Mouse (Mus musculus) intestine, embryonic 15.5 days (tissue): ENCODE data around the gene Fam219a. TPM values are rescaled to one million over a fixed set of nuclear protein-coding genes. Genes with fewer than 3 reads are reported as not detected.

Experiments
- ATAC-seq: fragments of 200-750 bp; cut with Nextera tagmentation; 2 replicates; pipeline ENCODE4 v1.8.0; 2017; ENCODE audit warnings: moderate TSS enrichment, moderate library complexity
- H3K27ac ChIP-seq: fragments of 300-500 bp; sonication (generic); 2 replicates; pipeline ENCODE4 v1.5.1; 2015; ENCODE audit warnings: mild to moderate bottlenecking, inconsistent platforms
- H3K27me3 ChIP-seq: fragments of 300-500 bp; sonication (generic); replicated peaks from 2 replicates; pipeline ENCODE4 v1.6.1; 2015; ENCODE audit warnings: inconsistent platforms
- H3K36me3 ChIP-seq: fragments of 300-500 bp; sonication (generic); 2 replicates; pipeline ENCODE4 v1.6.1; 2015; ENCODE audit warnings: inconsistent platforms
- H3K4me1 ChIP-seq: fragments of 300-500 bp; sonication (generic); replicated peaks from 2 replicates; pipeline ENCODE4 v1.6.1; 2015; ENCODE audit warnings: inconsistent platforms
- H3K4me2 ChIP-seq: fragments of 300-500 bp; sonication (generic); replicated peaks from 2 replicates; pipeline ENCODE4 v1.6.1; 2015; ENCODE audit warnings: mild to moderate bottlenecking, inconsistent platforms
- H3K4me3 ChIP-seq: fragments of 300-500 bp; sonication (generic); replicated peaks from 2 replicates; pipeline ENCODE4 v1.5.1; 2015; ENCODE audit warnings: inconsistent platforms
- H3K9ac ChIP-seq: fragments of 300-500 bp; sonication (generic); 2 replicates; pipeline ENCODE4 v1.6.1; 2015; ENCODE audit warnings: inconsistent platforms
- H3K9me3 ChIP-seq: fragments of 300-500 bp; sonication (generic); 2 replicates; pipeline ENCODE4 v1.6.1; 2016; ENCODE audit warnings: inconsistent platforms
- WGBS: fragments of 180-500 bp; shearing (Covaris S2); methylation state at CpG from one replicate; pipeline ENCODE4 v1.1.7; 2015; 5-methylcytosine and 5-hydroxymethylcytosine counted together
- polyA plus RNA-seq: library from polyadenylated mRNA; unstranded; fragments of >200 nt; fragmentation: Nextera tagmentation; extraction: Ambion mirVana; gene quantifications from 2 replicates; pipeline ENCODE4 v1.2.1, GENCODE M21; 2015

Gene Fam219a
- polyA plus RNA-seq, 1 experiment from 2014 or later = 2.3 TPM

GRCm38 (mm10) chr4:41545985-41546384, 23.4 kb downstream of the Fam219a start:
- H3K27me3 ChIP-seq = no peaks in the 10 kb centered on the region
- 13% methylated on average over 8 of the region's 8 CpGs for WGBS
- no peak overlapping the region for H3K4me2 ChIP-seq
- H3K9me3 ChIP-seq = no peaks in the 10 kb centered on the region
- H3K4me1 ChIP-seq = no peaks in the 10 kb centered on the region
- no peak for ATAC-seq
- H3K27ac ChIP-seq = no peak overlapping the region
- H3K4me3 ChIP-seq = no peak overlapping the region
- H3K36me3 ChIP-seq = no peaks in the 10 kb centered on the region
- H3K9ac ChIP-seq = no peak overlapping the region

- Histone ChIP-seq H3K4me2 (no peak overlapping the region), H3K9me3 (no peaks in the 10 kb centered on the region), H3K27ac (no peak overlapping the region), H3K4me3 (no peak overlapping the region), H3K36me3 (no peaks in the 10 kb centered on the region), H3K4me1 (no peaks in the 10 kb centered on the region), H3K27me3 (no peaks in the 10 kb centered on the region), H3K9ac (no peak overlapping the region)
- WGBS = 85% methylated on average over 8 of the region's 8 CpGs
- no peak for ATAC-seq
Measured at GRCm38 (mm10) chr4:41542136-41542535, 27.2 kb downstream of the Fam219a start.

GRCm38 (mm10) chr4:41534866-41535265, 34.5 kb downstream of the Fam219a start:
- no peak overlapping the region for H3K9ac ChIP-seq
- H3K27ac ChIP-seq = no peak overlapping the region

GRCm38 (mm10) chr4:41532420-41532819, 36.9 kb downstream of the Fam219a start:
- H3K27ac ChIP-seq = no peak overlapping the region
- H3K4me3 ChIP-seq = no peak overlapping the region
- H3K27me3 ChIP-seq = no peaks in the 10 kb centered on the region
- 20% methylated on average over 6 of the region's 6 CpGs for WGBS
- no peaks in the 10 kb centered on the region for H3K36me3 ChIP-seq
- H3K9ac ChIP-seq = no peak overlapping the region
- no peak for ATAC-seq
- H3K4me1 ChIP-seq = no peaks in the 10 kb centered on the region
- H3K9me3 ChIP-seq = no peaks in the 10 kb centered on the region
- no peak overlapping the region for H3K4me2 ChIP-seq

More at GRCm38 (mm10) chr4:41534866-41535265, 34.5 kb downstream of the Fam219a start:
- no peaks in the 10 kb centered on the region for H3K36me3 ChIP-seq
- no peaks in the 10 kb centered on the region for H3K27me3 ChIP-seq
- no peaks in the 10 kb centered on the region for H3K4me1 ChIP-seq
- no peak for ATAC-seq
- no peak overlapping the region for H3K4me2 ChIP-seq
- 72% methylated on average over 5 of the region's 5 CpGs for WGBS
- H3K4me3 ChIP-seq = no peak overlapping the region
- no peaks in the 10 kb centered on the region for H3K9me3 ChIP-seq

GRCm38 (mm10) chr4:41527996-41528395, 41.3 kb downstream of the Fam219a start:
- Histone ChIP-seq H3K9ac (no peak overlapping the region), H3K4me3 (no peak overlapping the region), H3K4me2 (no peak overlapping the region), H3K9me3 (no peaks in the 10 kb centered on the region), H3K36me3 (no peaks in the 10 kb centered on the region), H3K27me3 (no peaks in the 10 kb centered on the region), H3K4me1 (no peaks in the 10 kb centered on the region), H3K27ac (no peak overlapping the region)
- ATAC-seq = no peak
- WGBS = 37% methylated on average over 8 of the region's 8 CpGs

GRCm38 (mm10) chr4:41527076-41527475, 42.3 kb downstream of the Fam219a start:
- no peak for ATAC-seq
- no peak overlapping the region for H3K27ac ChIP-seq
- no peak overlapping the region for H3K4me3 ChIP-seq
- no peaks in the 10 kb centered on the region for H3K27me3 ChIP-seq
- WGBS = 51% methylated on average over 13 of the region's 13 CpGs
- H3K4me2 ChIP-seq = no peak overlapping the region
- H3K4me1 ChIP-seq = no peaks in the 10 kb centered on the region
- no peaks in the 10 kb centered on the region for H3K36me3 ChIP-seq
- H3K9me3 ChIP-seq = no peaks in the 10 kb centered on the region
- H3K9ac ChIP-seq = no peak overlapping the region; the same call in 1 of the 2 replicates

GRCm38 (mm10) chr4:41526553-41526952, 42.8 kb downstream of the Fam219a start:
- Histone ChIP-seq H3K36me3 (no peaks in the 10 kb centered on the region), H3K4me3 (no peak overlapping the region), H3K27ac (no peak overlapping the region), H3K4me1 (no peaks in the 10 kb centered on the region), H3K4me2 (no peak overlapping the region), H3K27me3 (no peaks in the 10 kb centered on the region), H3K9me3 (no peaks in the 10 kb centered on the region), H3K9ac (no peak overlapping the region; the same call in 1 of the 2 replicates)
- no peak for ATAC-seq
- WGBS = 62% methylated on average over 7 of the region's 7 CpGs

GRCm38 (mm10) chr4:41524829-41525228, 44.5 kb downstream of the Fam219a start:
- H3K4me1 ChIP-seq = peaks cover 3% of the 10 kb centered on the region; the same call in 1 of the 2 replicates
- no peaks in the 10 kb centered on the region for H3K27me3 ChIP-seq
- H3K4me2 ChIP-seq = no peak overlapping the region
- H3K9me3 ChIP-seq = no peaks in the 10 kb centered on the region
- no peak overlapping the region for H3K27ac ChIP-seq
- no peak overlapping the region for H3K9ac ChIP-seq
- H3K36me3 ChIP-seq = no peaks in the 10 kb centered on the region
- 54% methylated on average over 9 of the region's 9 CpGs for WGBS
- ATAC-seq = peak; percentile 72
- no peak overlapping the region for H3K4me3 ChIP-seq

GRCm38 (mm10) chr4:41523839-41524238, 45.5 kb downstream of the Fam219a start:
- WGBS = 84% methylated on average over 7 of the region's 7 CpGs
- Histone ChIP-seq H3K9me3 (no peaks in the 10 kb centered on the region), H3K4me2 (no peak overlapping the region), H3K4me3 (no peak overlapping the region), H3K9ac (no peak overlapping the region), H3K4me1 (peaks cover 6% of the 10 kb centered on the region; the same call in 1 of the 2 replicates), H3K27me3 (no peaks in the 10 kb centered on the region), H3K36me3 (no peaks in the 10 kb centered on the region), H3K27ac (no peak overlapping the region)
- ATAC-seq = no peak

- H3K9ac ChIP-seq = no peak overlapping the region
- H3K27ac ChIP-seq = no peak overlapping the region
- H3K36me3 ChIP-seq = no peaks in the 10 kb centered on the region
- no peak overlapping the region for H3K4me3 ChIP-seq
- H3K9me3 ChIP-seq = no peaks in the 10 kb centered on the region
- no peak for ATAC-seq
- 52% methylated on average over 5 of the region's 5 CpGs for WGBS
- peaks cover 6% of the 10 kb centered on the region; the same call in 1 of the 2 replicates for H3K4me1 ChIP-seq
- no peak overlapping the region for H3K4me2 ChIP-seq
- H3K27me3 ChIP-seq = no peaks in the 10 kb centered on the region
Measured at GRCm38 (mm10) chr4:41522788-41523187, 46.5 kb downstream of the Fam219a start.

GRCm38 (mm10) chr4:41522136-41522535, 47.2 kb downstream of the Fam219a start:
- H3K27me3 ChIP-seq = no peaks in the 10 kb centered on the region
- H3K4me1 ChIP-seq = peaks cover 6% of the 10 kb centered on the region; the same call in 1 of the 2 replicates
- peak; percentile 16; the same call in 1 of the 2 replicates for ATAC-seq
- WGBS = 61% methylated on average over 6 of the region's 6 CpGs
- H3K9ac ChIP-seq = no peak overlapping the region
- no peak overlapping the region for H3K27ac ChIP-seq
- H3K4me3 ChIP-seq = no peak overlapping the region
- no peaks in the 10 kb centered on the region for H3K36me3 ChIP-seq
- H3K9me3 ChIP-seq = no peaks in the 10 kb centered on the region
- no peak overlapping the region for H3K4me2 ChIP-seq

- no peaks in the 10 kb centered on the region for H3K27me3 ChIP-seq
- ATAC-seq = no peak
- 28% methylated on average over 14 of the region's 14 CpGs for WGBS
- no peak overlapping the region for H3K9ac ChIP-seq
- H3K27ac ChIP-seq = no peak overlapping the region
- H3K4me2 ChIP-seq = no peak overlapping the region
- H3K4me1 ChIP-seq = peaks cover 6% of the 10 kb centered on the region; the same call in 1 of the 2 replicates
- no peaks in the 10 kb centered on the region for H3K9me3 ChIP-seq
- H3K4me3 ChIP-seq = no peak overlapping the region
- no peaks in the 10 kb centered on the region for H3K36me3 ChIP-seq
Measured at GRCm38 (mm10) chr4:41520641-41521040, 48.7 kb downstream of the Fam219a start.

- Histone ChIP-seq H3K27ac (no peak overlapping the region), H3K27me3 (no peaks in the 10 kb centered on the region), H3K9ac (no peak overlapping the region), H3K9me3 (no peaks in the 10 kb centered on the region), H3K4me3 (no peak overlapping the region), H3K4me2 (0 out of 2 replicates have a peak overlapping the region, but pooled peaks have one; percentile 6), H3K36me3 (no peaks in the 10 kb centered on the region), H3K4me1 (peaks cover 6% of the 10 kb centered on the region; the same call in 1 of the 2 replicates)
- WGBS = 98% methylated on average over 5 of the region's 5 CpGs
- peak; percentile 64 for ATAC-seq
Measured at GRCm38 (mm10) chr4:41519195-41519594, 50.1 kb downstream of the Fam219a start.
